Comparison of ENCODE assay signal across 8 mouse cellular contexts in the genomic region with DNA sequence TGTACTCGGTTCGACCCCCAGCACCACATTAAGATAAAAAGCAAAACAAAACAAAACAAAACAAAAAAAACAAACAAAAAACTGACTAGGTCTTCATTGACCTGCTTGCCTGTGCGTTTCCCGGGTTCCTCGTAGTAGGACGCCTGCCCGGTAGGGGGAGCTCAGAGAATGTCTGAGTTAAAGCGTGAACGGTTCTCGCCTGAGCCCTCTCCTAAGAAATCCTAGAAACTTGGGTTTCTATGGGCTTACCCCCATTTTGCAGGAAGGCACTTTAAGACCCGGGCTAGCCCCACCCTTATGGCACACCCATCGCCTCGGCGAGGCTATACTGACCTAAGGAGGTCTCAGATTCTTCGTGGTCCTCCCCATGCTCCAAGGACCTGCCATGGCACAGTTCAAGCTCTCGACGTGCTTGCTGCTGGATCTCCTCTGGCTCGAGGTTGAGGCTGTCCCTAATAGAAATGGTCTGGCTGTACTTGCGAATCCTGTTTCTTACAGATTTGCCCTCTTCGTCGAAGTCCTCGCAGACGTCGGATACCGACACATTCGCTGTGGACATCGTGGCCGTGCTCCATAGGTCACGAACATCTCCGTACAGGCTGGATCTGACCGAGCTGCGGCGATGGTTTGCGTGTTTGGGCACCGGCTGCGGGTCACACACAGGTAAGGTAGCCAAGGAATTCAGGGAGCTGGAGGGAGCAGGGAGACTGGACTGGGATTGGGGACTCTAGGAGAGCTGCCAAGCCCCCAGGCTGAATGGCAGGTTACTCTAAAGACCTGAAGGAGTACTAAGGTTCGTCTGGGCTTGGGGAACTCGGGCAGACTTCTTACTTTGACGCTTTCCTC. TPM values are rescaled to one million over a fixed set of nuclear protein-coding genes. Genes with fewer than 3 reads are reported as not detected.
A peak's percentile ranks its signal among the peaks of the same experiment; 100 is the strongest.
DNase-seq lines count a peak whose midpoint lies in the region; ATAC-seq lines count a peak whose summit lies in the region.

No protein-coding gene starts in this region.

- WGBS in intestine, embryonic 16.5 days: 3% methylated on average over 39 of the region's 39 CpGs

- intact Hi-C loops in left cerebral cortex, postnatal 25 days (cut with DNase I): no loop called here

- peak overlapping the region; percentile 31 for H3K4me3 ChIP-seq in intestine, embryonic 16.5 days (ENCODE audit: low read length)

- no peaks in the 10 kb centered on the region for H3K36me3 ChIP-seq in intestine, embryonic 16.5 days (ENCODE audit: control insufficient read depth, insufficient read depth, low read length)

- no peak for ATAC-seq in intestine, embryonic 16.5 days
- ATAC-seq in erythroblast, adult 5-6 weeks (replicated peaks; ENCODE audit: low FRiP score, poor library complexity, severe bottlenecking): no peak

- peak overlapping the region; percentile 56 for H3K4me2 ChIP-seq in intestine, embryonic 16.5 days (ENCODE audit: low read depth, low read length)

- H3K9ac ChIP-seq in intestine, embryonic 16.5 days (ENCODE audit: low read depth, low read length): peak overlapping the region; percentile 32

- H3K27ac ChIP-seq in intestine, embryonic 16.5 days (ENCODE audit: low read length): no peak overlapping the region

- H3K4me1 ChIP-seq in intestine, embryonic 16.5 days (ENCODE audit: control insufficient read depth, insufficient read depth, low read length): peaks cover 30% of the 10 kb centered on the region

- DNase-seq in R1 (ENCODE audit: low read depth, low spot score): peak; percentile 84
- DNase-seq in cerebellum, postnatal 10 days: peak; percentile 95 to 97
- DNase-seq in gastrocnemius, postnatal 25 days: peak; percentile 73
- DNase-seq in left cerebral cortex, postnatal 25 days (ENCODE audit: low spot score in 2 of 2): peak; percentile 87 to 93
- DNase-seq in mesoderm, embryonic 11.5 days (ENCODE audit: low read depth, low spot score): peak; percentile 68
- peak; percentile 68 to 91 for DNase-seq in spleen, adult 18-20 months

- H3K9me3 ChIP-seq in intestine, embryonic 16.5 days (ENCODE audit: control insufficient read depth, low read length): no peaks in the 10 kb centered on the region

- H3K27me3 ChIP-seq in intestine, embryonic 16.5 days (replicated peaks; ENCODE audit: control insufficient read depth, insufficient read depth, low read length): peaks cover 42% of the 10 kb centered on the region

RNA-seq across cellular contexts. Expression of gene Catsperz, which starts 0.5 kb away (rescaled TPM):
- total RNA-seq in gastrocnemius, postnatal 25 days (2021): not detected
- polyA plus RNA-seq in intestine, embryonic 16.5 days (2015; fragmentation: Nextera tagmentation; extraction: Ambion mirVana): 0.73 and 1.4 TPM in 2 replicates
- total RNA-seq in left cerebral cortex, postnatal 25 days (2021): 10 to 100 TPM; 27.9 to 31.2 TPM
- total RNA-seq in erythroblast, adult 5-6 weeks (2015; ENCODE audit: low replicate concordance): not detected in 2 replicates
- not detected in 2 replicates for total RNA-seq in erythroblast, adult 5-6 weeks (2017; ENCODE audit: low replicate concordance)

RNA-seq across cellular contexts. Expression of gene Esrra, which starts 3.1 kb away (rescaled TPM):
- 10 to 100 TPM; 86.8 to 89.5 TPM for total RNA-seq in gastrocnemius, postnatal 25 days (2021)
- polyA plus RNA-seq in intestine, embryonic 16.5 days (2015; fragmentation: Nextera tagmentation; extraction: Ambion mirVana): 41.7 and 47.7 TPM in 2 replicates
- total RNA-seq in left cerebral cortex, postnatal 25 days (2021): 10 to 100 TPM; 60.6 to 65.2 TPM
- total RNA-seq in erythroblast, adult 5-6 weeks (2015; ENCODE audit: low replicate concordance): 3.1 and 5.2 TPM in 2 replicates
- total RNA-seq in erythroblast, adult 5-6 weeks (2017; ENCODE audit: low replicate concordance): 2.4 and 4.2 TPM in 2 replicates

RNA-seq across cellular contexts. Expression of gene Kcnk4, which starts 9.6 kb away (rescaled TPM):
- total RNA-seq in gastrocnemius, postnatal 25 days (2021): not detected
- 0.45 and 0.48 TPM in 2 replicates for polyA plus RNA-seq in intestine, embryonic 16.5 days (2015; fragmentation: Nextera tagmentation; extraction: Ambion mirVana)
- 10 to 100 TPM; 33.2 to 40.7 TPM for total RNA-seq in left cerebral cortex, postnatal 25 days (2021)
- total RNA-seq in erythroblast, adult 5-6 weeks (2015; ENCODE audit: low replicate concordance): not detected in 2 replicates
- not detected in 2 replicates for total RNA-seq in erythroblast, adult 5-6 weeks (2017; ENCODE audit: low replicate concordance)

RNA-seq across cellular contexts. Expression of gene Prdx5, which starts 14.8 kb away (rescaled TPM):
- total RNA-seq in gastrocnemius, postnatal 25 days (2021): 100 to 1,000 TPM; 212 to 215 TPM
- 234 and 241 TPM in 2 replicates for polyA plus RNA-seq in intestine, embryonic 16.5 days (2015; fragmentation: Nextera tagmentation; extraction: Ambion mirVana)
- 100 to 1,000 TPM; 337 to 358 TPM for total RNA-seq in left cerebral cortex, postnatal 25 days (2021)
- total RNA-seq in erythroblast, adult 5-6 weeks (2015; ENCODE audit: low replicate concordance): 192 and 238 TPM in 2 replicates
- total RNA-seq in erythroblast, adult 5-6 weeks (2017; ENCODE audit: low replicate concordance): 232 and 266 TPM in 2 replicates

RNA-seq across cellular contexts. Expression of gene Trmt112, which starts 15.2 kb away (rescaled TPM):
- 10 to 100 TPM; 28.8 to 32.2 TPM for total RNA-seq in gastrocnemius, postnatal 25 days (2021)
- 97.6 and 111 TPM in 2 replicates for polyA plus RNA-seq in intestine, embryonic 16.5 days (2015; fragmentation: Nextera tagmentation; extraction: Ambion mirVana)
- 10 to 100 TPM; 35.0 to 43.2 TPM for total RNA-seq in left cerebral cortex, postnatal 25 days (2021)
- total RNA-seq in erythroblast, adult 5-6 weeks (2015; ENCODE audit: low replicate concordance): 46.7 and 49.5 TPM in 2 replicates
- total RNA-seq in erythroblast, adult 5-6 weeks (2017; ENCODE audit: low replicate concordance): 22.7 and 49.4 TPM in 2 replicates

Comparison
In these comparisons a context has a peak if more than half of its experiments do, and no peak if none do; other contexts are left out.
1. RNA of gene Catsperz, which starts 0.5 kb away (total RNA-seq): 27.9 to 31.2 TPM in left cerebral cortex, postnatal 25 days; not detected in gastrocnemius, postnatal 25 days and not detected in erythroblast, adult 5-6 weeks; every median in the first group is over 10 times any median in the second.
2. RNA of gene Esrra, which starts 3.1 kb away (total RNA-seq): 86.8 to 89.5 TPM in gastrocnemius, postnatal 25 days and 60.6 to 65.2 TPM in left cerebral cortex, postnatal 25 days; 2.4 to 5.2 TPM in erythroblast, adult 5-6 weeks; every median in the first group is over 4 times any median in the second.
3. RNA of gene Kcnk4, which starts 9.6 kb away (total RNA-seq): 33.2 to 40.7 TPM in left cerebral cortex, postnatal 25 days; not detected in gastrocnemius, postnatal 25 days and not detected in erythroblast, adult 5-6 weeks; every median in the first group is over 10 times any median in the second.
4. Peak in every context shown above with its lines, with median percentiles within 50 percentile points of each other: DNase-seq.